Mouse (Mus musculus) layer of hippocampus, postnatal 25 days (tissue): ENCODE measurements at regions not wholly inside any gene's neighbourhood (a gene's known extent, or its start where the extent isn't known, plus 50 kb on each side); places are given as distances from the start of the nearest gene placed in this dataset.
"Not testable (repeated sequence)": the region's sequence is repeated elsewhere in the genome, so short reads cannot be mapped to it uniquely, and the experiment has no call there.

Experiments
- DNase-seq, 2 experiments: peaks; one replicate each; pipeline ENCODE4 v3.0.0; 2022; ENCODE audit warnings: mixed read lengths in 2 of 2, low spot score in 1 of 2; ENCODE audit errors: extremely low spot score in 1 of 2

DNA sequence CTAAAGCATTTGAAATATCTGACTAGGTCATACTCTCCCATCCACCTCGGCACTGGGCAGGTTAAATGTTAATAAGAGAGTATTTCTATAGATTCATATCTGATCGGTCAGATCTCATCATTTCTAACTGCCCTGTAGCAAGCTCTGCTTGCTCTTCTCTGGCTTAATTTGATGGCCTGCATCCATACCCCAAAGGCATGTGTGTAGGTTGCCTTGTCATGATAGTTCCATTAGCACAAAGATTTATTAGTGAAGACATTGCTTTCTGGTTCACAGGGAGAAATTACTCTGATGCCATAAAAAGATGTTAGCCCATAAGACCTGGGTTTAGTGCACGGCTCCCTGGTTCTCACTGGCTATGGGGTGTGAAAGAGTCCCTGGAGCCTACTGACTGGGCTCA lies 232.3 kb downstream of the Lpin1 start:
- DNase-seq, result no peak

DNA sequence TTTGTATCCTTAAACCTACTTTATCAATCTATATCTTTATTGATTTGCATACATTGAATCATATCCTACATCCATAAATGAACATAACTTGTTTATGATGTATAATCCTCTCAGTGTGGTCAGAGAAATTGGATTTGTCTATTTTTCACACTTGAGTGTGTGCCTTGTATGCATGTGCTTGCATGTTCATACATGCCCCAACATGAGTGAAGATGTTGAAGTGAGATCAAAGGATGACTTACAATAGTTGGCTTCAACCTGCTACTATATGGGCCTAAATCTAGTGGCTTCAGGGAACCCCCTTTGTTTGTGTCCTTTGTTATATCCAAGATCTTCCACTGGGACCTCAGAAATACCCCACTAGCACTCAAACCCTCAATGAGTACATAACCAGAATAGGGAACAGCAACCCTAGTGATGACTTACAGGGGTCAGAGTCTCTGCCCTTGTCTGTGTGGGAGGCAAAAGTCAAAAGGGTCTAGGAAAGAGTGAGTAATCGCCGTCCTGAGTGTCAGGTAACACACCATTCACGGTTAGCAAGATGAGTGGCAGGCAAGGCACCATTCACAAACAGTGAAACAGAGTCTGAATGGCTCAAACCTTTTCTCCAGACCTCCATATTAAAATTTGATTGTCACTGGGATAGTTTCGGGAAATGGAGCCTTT lies 236.3 kb downstream of the Lpin1 start:
- no peak for DNase-seq

DNA sequence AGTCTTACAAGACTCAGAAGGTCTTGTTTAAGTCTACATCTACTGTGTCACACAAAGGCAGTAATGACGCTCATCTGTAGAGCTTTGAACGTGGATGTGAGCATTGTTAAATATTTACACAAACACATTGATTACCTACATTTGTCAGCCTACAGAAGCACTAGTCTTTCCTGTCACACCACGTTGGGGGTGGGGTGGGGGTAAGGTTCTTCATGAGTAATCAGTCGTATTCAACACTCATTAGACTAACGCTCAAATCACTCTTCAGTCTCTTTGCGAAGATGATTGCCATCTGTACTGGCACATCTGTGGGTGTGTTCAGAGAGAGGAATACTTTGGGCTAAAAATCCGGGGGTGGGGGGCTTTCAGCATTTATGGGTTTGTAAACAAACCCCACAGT lies 240.7 kb downstream of the Lpin1 start:
- DNase-seq, result no peak

DNA sequence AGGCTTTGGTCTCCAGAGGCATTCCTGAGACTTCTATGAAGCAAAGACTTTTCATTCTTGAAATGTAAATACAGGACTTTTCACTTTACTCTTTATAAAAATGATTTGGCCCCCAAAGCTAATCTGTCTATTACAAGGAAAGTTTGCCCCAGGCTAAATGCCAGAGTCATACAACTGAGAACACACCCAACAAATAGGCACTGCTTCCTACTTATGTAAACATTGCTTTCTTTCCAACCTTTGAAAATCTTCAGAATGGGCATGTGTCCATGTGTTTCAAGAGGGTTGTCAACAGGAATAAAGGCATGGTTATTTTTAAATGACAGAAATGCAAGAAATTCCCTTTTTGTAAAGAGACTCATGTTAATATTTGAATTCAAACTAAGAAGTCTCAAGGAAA lies 248.4 kb downstream of the Lpin1 start:
- no peak for DNase-seq

DNA sequence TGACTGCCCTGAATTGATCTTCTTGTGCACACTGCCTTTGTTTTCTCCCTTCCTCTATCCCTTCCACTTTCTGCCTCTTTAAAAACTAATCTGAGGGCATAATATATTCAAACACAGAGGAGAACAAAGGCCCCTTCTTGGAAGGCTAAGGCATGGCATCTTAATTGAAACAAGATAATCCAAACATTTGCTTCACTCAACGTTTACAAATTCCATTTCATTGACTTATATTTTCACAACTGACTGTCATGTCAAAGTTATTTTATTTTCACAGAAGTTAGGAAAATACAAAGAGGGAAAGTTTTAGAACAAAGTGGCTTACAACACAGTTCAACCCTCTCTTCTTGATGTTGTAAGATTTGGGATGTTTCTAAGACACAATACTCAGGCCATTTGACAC lies 251.9 kb downstream of the Lpin1 start:
- DNase-seq, result no peak

DNA sequence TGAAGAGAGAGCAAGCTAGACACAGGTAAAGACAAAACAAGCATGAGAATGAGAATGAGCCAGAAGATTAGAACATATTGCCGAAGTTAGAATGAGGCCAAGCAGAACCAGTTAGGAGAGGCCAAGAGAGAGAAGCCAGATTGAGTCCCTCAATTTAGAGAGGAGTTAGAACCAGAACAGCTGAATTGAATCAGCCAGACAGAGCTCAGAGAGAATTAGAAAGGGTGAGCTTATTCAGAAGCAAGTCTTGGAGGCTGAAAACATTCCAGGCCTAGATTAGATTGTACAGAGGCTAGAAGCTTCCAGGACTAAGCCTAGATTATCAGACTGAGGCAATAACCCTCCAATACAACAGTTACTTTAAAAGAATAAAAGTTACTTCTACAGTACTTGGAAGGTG lies 256.1 kb downstream of the Lpin1 start:
- DNase-seq, result no peak

DNA sequence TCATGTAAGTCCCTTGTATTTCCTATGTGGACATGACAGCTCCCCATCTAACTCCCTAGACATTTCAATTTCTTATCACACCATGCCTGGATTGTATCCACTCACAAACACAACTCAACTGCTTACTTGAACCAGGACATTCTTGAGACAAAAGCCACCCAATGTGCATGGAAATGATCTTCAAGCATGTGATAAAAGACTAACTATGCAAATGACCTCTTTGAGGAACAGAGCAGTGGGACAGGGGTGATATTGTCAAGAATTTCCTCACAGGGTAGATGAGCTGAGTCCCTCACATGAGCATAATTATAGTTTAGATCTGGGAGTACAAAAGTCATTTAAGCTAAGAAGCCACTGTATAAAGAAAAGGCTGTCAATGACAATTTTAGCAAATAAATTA lies 259.0 kb downstream of the Lpin1 start:
- DNase-seq, result no peak

DNA sequence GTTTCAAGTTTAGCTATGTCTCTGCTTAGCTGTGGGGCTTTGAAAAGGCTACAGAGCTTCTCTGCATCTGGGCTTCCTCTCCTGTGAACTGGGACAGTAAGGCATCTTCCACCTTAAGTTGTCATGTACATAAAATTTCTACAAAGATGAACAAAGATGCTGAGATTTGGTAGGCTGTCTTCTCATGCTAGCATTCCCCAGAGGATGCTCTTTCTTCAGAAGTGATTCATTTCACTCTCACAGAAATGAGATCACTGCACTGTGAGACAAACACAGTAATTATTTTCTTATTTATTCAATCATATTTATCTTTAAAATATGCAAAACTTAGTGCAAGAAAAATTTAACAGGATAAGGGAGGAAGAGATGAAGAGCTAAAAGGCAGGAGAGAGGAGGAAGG lies 261.5 kb downstream of the Lpin1 start:
- DNase-seq, result no peak

DNA sequence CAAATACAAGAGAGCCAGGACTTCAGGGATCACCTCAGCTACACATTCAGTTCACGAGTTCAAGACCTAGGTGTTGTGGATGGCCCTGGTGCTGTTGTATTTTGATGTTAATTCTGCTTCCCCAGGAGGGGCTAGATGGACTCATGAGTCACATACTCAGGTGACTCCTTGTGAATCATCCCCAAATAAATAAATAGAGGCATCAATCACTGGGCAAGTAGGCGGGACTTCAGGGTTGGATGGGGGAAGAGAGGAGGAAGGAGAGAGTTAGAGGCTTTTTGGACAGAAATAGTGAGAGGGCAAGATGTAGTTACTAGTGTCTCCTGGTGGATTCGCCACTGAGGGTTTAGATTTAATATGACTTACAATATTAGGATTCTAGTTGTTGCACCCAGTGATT lies 266.7 kb downstream of the Lpin1 start:
- no peak for DNase-seq

DNA sequence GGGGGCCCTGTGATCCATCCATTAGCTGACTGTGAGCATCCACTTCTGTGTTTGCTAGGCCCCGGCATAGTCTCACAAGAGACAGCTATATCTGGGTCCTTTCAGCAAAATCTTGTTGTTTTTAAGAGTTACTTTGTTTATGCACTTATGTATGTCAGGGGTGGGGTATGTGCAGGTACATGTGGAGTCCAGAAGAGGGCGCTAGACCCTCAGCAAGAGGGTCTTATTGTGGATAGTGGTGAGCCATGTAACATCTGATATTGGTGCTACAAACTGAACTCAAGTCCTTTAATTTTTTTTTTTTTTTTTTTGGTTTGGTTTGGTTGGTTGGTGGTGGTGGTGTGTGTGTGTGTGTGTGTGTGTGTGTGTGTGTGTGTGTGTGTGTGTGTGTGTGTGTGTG lies 268.7 kb downstream of the Lpin1 start:
- DNase-seq, result not testable (repeated sequence)

DNA sequence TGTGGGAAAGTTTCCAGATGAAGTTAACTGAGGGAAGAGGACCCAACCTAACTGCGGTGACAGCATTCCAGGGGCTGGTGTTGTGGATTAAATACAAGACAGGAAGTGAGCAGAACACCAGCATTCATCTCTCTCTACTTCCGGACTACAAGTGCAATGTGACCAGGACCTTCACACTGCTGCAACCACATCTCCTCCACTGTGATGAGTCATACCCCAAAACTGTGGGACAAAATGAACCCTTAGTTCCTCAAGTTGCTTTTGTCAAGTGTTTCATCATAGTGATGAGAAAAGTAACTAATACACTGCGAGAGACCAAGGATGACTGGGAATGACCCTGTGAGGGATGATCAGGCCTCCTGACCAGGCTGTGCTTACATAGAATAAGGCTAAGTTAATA lies 279.3 kb downstream of the Lpin1 start:
- DNase-seq, result no peak

DNA sequence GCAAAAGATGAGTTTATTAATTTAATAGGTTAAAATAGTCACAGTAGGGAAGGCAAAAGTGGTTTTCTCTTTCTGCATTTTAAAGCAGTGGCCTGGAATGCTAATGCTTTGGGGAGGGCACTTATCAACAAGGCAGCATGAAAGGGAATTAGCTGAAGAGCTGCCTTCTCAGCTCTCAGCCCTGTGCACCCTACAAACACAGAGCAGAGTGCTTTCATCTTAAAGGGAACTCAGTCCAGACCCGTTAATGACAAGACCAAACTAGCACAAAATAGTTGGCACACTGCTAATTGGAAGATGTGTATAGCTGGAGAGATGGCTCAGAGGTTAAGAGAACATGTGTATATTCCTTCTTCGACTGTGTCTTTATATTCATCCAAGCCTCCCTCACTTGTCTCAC lies 281.6 kb downstream of the Lpin1 start:
- no peak for DNase-seq

DNA sequence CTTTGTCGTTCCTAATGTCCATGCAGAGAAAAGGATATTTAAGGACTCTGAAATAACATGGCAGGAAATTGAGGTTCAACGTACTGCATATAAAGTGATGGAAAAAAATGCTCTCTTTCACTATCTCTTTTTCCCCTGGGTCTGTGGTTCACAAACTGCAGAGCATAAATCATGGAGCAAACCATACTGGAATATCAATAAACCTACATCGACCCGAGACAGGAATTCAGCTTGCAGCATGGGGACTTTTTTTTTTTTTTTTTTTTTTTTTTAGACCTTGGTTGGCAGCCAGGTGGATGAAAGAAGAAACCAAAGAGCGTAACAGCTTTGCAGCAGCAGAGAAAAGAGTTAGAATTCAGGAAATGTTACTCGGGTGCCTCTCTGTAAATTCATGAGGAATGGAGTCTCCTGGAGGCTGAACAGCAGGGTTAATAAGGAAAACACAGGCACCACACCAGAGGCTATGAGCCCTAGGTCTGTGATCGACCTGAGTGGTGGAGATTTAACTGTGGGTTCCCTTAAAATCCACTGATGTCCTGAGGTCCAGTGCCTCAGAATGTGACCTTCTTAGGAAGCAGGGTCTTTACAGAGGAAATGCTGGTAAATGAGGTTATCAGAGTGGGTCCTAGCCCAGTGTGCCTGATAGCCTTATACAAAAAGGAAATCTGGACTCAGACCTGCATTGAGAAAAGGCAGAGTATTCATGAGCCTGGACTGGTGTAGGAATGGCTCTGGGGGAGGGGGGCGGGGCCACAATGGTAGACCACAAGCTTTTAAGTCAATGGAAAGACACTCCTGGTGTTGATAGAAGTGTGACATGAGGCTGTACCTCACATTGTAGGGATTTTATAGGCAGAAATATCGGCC lies 290.0 kb downstream of the Lpin1 start:
- no peak for DNase-seq

DNA sequence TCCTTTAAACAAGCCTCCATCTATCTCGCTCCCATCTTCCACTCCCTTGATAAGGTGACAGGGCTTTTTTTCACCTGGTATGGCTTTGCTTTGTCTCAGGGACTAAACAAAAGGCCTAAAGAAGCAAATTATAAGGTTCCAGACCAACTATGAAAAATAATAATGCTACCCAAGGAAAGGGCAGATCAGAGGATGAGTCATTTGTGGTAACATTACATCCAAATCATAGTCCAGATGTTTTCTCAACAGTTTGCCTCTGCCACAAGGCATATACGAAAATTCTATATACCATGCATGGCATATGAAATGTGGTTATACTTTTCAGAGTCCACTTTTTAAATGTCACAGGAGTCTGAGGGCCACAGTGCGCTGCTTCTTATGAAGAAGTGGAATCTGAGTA lies 302.7 kb downstream of the Lpin1 start:
- no peak for DNase-seq

DNA sequence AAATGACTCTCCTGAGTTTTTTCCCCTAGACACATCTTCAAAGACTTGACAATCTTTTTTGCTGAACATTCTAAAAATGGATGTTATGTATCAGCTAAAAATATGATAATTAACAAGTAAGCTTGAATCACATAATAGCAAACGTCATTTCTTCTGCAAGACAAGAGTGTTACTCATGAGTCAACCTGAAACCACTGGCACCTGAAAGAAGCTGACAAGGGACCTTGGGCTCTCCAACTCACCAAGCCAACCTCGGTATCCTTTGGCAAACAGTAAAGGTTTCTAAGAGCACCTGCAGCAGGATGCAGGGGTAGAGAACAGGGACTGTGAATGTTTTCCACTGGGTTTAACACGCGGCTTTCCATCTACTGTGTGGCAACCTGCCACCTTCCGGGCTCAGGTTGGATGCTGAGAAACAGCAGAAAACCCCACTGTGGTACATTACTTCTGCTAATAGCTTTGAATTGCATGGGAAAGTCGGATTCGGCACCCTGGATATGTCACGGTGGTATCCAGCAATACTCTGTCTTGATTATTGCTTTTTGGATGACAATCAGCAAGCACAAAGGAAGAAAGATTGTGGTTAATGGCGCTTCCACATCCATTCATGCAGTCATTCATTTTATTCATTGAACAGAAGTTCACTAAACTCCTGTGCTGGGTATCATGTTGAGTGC lies 305.9 kb downstream of the Lpin1 start:
- no peak for DNase-seq

DNA sequence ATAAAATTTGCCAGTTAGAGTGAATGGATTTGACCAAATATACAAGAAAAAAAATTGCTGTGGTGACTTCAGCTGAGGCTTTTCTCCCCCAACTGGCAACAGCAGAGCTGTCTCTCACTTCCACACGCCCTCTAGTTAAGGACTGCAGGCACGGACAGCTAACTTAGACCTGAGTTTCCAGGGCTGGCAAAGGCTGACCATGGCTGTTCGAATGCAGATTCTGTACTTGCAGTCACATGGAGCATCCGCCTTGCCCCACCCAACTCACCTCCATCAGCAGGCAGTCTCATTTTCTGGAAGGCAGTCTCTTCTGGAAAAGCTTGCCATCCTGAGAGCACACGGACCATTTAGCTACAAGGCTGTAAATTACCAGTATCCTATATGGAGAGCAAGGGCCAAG lies 325.7 kb downstream of the Lpin1 start:
- DNase-seq, result no peak

DNA sequence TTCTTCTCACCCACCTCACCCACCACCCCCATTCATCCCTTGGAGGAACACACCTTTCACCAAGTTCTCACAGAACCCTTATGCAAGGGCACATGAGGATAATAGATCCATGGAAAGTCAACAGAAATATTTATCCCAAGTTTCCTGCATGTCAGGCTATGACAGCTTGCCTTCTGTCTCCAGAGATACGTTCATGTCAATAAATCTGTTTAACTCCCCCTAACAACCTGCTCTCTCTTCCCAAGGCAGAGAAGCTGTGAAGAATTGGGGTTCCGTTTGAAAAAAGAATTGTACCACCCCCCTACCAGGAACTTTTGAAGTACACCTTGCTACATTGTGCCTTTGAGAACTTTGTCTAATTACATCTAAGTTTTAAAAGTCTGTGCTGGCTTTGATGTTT lies 331.6 kb downstream of the Lpin1 start:
- DNase-seq, result no peak

DNA sequence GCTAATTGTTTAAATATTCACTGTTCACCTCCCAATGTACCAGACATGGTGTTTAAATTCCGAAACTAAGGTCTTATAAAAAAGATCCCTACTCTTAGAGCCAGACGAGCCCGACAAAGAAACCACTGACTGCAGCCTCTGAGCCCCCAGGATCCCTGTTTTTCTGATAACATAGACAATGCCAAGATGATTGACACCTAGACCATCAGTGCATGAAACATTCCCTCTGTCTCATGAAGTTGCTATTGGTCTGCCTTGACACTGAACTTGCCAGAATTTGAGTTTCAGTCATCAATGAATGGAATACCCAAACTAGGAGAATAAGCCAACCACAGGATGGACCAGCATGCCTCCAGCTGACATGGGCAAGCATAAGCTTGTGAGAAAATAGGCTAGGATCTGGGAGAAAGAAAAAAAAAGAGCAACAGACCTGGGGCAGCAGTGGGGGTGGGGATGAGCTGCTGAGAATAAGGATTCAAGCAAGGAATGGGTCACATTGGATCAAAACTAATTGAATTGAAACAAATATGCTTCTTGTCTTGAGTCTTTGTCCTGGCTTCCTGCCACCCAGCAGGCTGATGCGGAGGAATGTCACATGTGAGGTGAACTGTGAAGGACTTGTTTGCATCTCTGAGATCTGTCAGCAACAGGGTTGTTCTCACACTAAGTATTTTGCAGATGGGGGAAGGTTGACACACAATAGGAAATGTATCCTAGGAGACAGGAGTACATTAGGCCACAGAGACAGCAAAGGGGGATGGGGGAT lies 333.0 kb downstream of the Lpin1 start:
- DNase-seq, result no peak

DNA sequence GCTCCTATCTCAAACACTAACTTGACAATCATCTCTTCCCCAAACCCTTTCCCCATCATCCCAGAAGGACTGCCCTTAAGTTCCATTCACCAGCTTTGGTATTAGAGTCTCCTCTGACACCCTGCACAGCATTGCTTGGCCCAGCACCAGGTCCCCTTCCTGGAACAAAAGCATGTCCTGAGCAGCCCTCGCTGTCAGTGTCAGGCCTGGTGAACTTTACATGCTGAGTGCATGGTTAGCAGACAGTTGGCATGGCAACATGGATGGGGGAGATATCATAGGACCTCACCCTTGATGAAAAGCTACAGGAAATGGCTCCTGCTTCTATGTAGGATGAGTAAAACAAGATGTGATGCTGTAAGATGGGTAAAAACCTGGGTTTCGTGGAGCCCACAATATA lies 333.6 kb downstream of the Lpin1 start:
- no peak for DNase-seq

DNA sequence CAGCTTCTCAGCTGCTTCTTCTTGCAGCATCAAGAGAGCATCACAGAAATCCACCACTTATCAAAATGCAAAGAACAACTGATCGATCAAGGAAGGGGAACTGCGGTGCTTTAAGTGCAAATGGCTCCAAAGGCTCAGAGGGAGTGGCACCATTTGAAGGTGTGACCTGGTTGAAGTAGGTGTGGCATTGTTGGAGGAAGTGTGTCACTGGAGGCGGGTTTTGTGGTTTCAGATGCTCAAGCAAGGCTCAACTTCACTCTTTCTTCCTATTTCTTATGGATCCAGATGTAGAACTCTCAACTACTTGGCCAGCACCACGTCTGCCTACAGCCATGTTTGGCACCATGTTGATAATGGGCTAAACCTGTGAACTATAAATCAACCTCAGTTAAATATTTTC lies 334.5 kb downstream of the Lpin1 start:
- DNase-seq, result no peak

DNA sequence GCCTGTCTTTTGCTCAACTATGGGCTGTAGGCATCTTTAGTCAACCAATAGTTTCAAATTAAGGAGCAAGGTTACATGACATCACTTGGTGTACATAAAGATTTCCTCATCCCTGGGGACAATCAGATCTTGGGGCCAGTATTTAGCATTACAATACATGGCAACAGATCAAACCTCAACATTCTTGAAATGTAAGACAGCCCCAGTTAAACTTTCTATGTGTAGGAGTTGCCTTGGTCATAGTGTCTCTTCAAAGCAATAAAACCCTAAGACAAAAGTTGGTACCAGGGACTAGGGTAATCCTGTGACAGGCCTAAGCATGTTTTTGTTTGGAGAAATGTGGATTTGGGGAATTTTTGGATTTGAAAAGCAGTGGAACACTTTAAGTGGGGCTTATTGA lies 338.3 kb downstream of the Lpin1 start:
- no peak for DNase-seq
